Mouse (Mus musculus) forelimb bud, embryonic 11.5 days (tissue): Measurements from ENCODE around the gene Comt.
A peak's percentile ranks its signal among the peaks of the same experiment; 100 is the strongest.

ENCODE experiments used
- DNase-seq: peaks from one replicate; pipeline ENCODE4 v3.0.0-alpha.2; 2012; ENCODE audit warnings: low read depth, low spot score

The Comt gene

GRCm38 (mm10) chr16:18390399-18390798, 36.3 kb downstream of the Comt start:
- DNase-seq, result no peak

- no peak for DNase-seq
Observed at GRCm38 (mm10) chr16:18388583-18389435, 37.8 kb downstream of the Comt start.

DNA sequence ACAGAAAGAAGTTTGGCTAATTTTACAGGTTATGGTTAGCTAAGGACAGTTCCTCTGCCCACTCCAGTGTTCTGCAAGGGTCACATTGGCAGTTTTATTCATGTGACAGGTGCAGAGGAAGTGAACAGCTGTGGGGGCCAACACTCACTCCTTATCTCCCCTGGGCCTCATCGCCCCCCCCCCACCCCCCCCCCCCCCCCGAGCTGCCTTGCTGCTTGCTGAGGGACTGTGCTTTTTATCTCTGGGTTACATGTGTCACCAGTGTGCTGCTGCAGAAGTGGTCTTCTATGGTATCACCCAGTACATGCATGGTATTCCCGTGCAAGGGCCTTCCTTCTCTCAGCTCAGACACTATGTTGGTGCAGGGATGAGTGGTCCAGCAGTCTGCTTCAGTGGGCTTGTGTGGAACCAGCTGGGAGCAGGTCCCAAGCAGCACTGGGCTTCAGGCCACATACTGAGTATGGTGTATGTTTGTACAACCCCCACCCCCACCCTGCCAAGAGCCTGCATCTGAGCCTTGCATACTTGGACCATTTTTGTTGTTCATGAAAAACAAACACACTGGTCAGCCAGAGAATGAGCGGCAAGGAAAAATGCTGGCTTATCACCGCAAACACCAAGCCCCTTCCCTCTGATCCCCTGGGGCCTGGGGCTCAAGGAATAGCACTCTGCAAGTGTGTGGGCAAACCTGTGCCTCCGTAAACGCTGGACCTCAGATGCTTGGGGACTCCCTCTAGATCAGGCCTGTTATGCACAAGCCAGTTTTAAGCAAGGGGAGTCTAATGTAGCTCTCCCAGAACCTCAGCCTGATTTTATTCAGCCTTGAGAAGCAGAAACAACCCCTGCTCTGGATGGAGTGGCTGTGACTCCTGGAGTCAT, 38.7 kb downstream of the Comt start:
- DNase-seq, result no peak

DNA sequence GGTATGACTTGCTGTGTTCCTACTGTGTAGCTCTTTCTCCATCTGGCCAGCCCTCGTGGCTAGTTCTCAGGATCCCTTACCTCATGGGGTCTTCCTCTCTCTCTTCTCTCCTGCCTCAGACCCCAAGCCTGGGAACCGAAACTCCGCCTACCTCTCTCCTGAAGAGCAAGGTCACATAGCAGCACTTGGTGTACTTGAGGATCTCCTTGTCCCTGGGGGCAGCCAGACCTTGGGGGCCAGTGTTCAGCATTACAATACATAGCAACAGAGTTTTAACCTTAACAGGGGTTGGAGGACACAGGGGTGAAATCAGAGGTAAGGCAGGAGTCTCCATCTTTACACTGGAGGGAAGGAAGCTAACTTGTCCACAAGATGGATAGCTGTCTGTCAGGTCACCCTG, 39.7 kb downstream of the Comt start:
- no peak for DNase-seq

GRCm38 (mm10) chr16:18386451-18386850, 40.2 kb downstream of the Comt start:
- no peak for DNase-seq

GRCm38 (mm10) chr16:18385411-18385810, 41.2 kb downstream of the Comt start:
- DNase-seq, result no peak

DNA sequence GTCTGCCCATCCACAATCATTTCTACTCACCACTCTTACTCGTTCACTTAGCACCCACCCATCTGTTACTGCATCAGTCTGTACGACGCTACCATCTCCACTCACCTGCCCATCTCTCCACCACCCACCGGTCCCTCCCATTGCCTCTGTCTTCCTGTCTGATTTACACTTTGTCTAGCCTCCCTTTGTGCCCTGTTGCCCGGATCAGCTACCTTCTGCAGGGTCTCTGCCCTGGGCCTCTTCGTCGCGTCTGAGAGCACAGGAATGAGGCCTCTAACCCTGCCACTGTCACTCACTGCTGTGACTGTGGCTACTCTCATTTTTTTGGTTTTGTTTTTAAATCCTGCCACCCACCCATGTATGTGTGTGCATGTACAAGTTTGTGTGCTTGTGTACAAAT, 42.0 kb downstream of the Comt start:
- DNase-seq, result no peak

GRCm38 (mm10) chr16:18384211-18384610, 42.4 kb downstream of the Comt start:
- no peak for DNase-seq

- DNase-seq, result no peak
Observed at GRCm38 (mm10) chr16:18383756-18384155, 42.9 kb downstream of the Comt start.

- no peak for DNase-seq
Observed at GRCm38 (mm10) chr16:18383045-18383726, 43.5 kb downstream of the Comt start.

DNA sequence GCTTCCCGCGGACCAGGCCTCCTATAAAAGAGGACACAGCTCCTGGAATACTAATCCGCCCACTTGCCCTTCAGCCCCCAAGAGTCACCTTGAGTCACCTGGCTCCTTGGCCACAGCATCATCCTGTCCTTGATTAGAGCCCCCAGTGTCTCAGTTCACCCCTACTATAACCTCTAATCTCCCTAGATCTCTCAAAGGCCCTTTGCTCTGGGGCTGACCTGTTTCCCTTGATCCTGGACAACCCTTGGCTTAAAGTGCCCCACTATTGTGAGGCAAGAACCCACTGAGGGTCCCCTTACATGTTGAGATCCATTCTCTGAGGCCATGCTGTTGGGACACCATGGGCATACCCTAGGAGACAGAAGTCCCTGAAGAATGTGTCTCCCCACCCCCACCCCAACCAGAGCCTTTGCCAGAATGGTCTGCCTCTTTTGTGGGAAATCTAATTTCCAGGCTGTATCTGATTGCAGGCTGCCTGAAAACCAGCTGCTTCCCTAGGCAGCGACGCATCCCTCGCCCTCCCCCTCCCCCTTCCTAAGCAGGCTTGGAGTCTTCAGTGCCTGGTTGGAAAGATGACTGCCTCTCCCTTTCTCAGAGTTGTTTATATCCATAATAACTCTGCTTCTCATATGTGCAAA, 44.9 kb downstream of the Comt start:
- no peak for DNase-seq

DNA sequence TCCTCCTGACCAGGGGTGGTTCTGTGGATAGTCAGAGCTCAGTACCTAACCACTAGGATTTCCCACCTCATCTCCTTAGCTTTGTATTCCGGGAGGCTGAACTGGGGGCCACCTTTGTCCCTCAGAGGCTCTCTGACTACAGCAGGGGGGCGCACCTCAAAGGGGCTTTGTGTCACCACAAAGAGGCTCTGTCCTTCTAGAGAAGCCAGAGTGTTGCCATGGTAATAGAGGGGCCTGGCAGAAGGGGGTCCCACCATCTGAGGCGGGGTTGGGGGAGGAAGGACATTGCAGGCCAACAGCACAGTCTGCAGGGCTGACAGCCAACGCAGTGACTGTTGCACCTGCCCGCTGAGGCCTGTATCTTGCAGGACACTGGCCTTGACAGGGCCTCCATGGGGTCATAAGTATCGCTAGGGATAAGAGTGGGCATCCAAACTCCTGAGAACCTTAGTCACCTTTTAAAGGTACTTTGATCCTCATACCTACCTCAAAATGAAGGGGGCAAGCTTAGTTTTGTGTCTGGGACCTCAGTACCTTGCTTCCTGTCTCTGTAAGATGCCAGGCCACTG, 46.1 kb downstream of the Comt start:
- DNase-seq, result peak; percentile 37

- no peak for DNase-seq
Observed at GRCm38 (mm10) chr16:18379338-18380001, 47.2 kb downstream of the Comt start.

DNA sequence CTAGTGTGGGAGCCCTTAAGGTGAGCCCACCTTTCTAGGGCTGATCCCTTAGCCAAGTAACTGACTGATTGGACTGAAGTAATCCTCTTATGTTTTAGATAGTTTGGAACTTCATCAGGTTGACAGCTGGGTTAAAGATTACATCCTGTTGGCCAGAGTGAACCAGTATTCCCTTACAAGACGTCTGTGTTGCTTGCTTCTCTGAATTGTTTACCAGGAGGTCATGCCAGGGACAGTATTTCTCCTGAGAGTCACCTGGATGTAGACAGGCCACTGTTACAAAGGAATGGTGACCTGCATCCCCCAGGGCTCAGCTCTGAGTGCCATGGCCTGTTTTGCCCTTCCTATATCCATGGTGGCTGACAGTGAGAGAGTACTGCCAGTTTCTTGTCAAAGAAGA, 48.2 kb downstream of the Comt start:
- DNase-seq, result no peak

- no peak for DNase-seq
Observed at GRCm38 (mm10) chr16:18377203-18377602, 49.4 kb downstream of the Comt start.

DNA sequence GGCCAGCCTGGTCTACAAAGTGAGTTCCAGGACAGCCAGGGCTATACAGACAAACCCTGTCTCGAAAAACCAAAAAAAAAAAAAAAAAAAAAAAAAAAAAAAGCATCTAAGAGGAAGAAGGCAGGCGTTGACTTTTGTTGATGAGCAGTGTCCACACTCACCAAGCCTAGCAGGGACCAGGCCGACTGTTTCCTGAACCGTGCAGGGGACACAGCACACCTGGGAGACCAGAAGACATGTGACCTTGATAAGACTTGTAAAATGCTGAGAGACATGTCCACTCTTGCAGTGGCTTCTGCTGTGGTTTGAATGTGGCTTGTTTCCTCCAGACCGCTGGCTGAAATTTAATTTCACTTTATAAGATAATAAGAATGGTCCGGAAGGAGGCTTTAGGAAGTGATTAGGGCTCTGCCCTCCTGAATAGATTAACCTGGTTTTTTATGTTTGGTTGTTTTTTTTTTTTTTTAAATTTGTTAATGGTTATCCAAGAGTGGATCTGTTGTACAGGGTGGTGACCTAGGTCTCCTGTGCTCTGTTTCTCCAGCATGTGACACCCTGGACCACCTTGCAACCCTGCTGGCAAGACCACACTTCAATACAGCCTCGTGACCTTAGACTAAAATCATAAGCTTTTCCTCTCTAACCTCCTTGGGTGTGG, 50.2 kb downstream of the Comt start:
- no peak for DNase-seq

DNA sequence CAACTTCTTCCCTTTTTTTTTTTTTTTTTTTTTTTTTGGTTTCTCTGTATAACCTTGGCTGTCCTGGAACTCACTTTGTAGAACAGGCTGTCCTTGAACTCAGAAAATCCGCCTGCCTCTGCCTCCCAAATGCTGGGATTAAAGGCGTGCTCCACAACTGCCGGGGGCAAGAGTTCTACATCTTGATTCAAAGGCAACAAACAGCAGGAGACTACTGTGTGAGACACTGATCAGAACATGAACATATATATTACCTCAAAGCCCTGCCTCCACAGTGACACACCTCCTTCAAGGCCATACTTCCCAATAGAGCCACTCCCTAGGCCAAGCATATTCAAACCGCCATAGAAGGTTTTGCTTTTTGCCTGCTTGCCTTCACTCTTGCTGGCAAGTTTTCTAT, 53.0 kb downstream of the Comt start:
- DNase-seq, result no peak

DNA sequence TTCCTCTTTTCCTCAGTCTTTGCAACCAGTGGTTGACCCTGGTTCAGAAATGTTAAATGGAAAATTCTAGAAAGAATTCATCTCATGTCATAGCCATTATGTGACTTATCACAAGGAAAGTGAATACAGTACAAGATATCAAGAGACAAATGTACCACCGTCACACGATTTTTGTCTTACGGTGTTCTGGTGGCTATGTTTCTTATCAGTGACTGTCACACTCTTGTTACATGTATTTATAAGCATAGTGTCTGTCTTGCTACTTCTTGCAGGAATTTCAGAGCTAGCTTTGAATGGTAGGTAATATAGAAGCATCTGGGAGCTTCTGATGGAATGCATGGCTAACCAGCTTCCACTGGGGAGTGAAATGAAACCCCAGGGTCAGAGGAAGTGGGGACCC, 56.5 kb downstream of the Comt start:
- no peak for DNase-seq

GRCm38 (mm10) chr16:18366849-18367248, 59.8 kb downstream of the Comt start:
- peak; percentile 51 for DNase-seq

- no peak for DNase-seq
Observed at GRCm38 (mm10) chr16:18362948-18363347, 63.7 kb downstream of the Comt start.
